Mouse (Mus musculus): ENCODE data around the gene Dnajb4.

DNA sequence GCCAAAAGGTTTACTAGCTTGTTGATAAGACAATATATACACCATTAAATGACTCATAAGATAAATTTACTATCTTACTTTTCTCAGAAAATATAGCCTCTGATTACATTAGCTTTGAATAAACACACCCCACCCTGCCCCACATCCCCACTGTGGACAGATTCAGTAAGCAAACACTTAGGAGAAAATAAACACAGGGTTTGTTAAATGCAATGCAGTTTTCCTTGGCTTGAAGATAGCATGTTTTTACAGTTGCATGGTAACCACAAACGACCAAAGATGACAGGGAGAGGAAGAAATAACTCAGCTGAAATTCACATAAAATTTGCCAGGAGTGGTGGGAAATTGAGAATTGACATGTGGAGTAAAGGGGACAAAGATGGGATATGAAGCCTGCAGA, 39.7 kb downstream of the Dnajb4 start:
- no peak for TF ChIP-seq POLR2A (IDR thresholded peaks at IDR 0.05; ENCODE audit: borderline replicate concordance, extremely low read depth, low read depth, low read length)
- no peak for TF ChIP-seq CTCF (IDR thresholded peaks at IDR 0.05; ENCODE audit: insufficient read depth, low read length)
